Mouse (Mus musculus): ENCODE measurements around the gene Cfap74. TPM values are rescaled to one million over a fixed set of nuclear protein-coding genes. Genes with fewer than 3 reads are reported as not detected.
"Not testable (repeated sequence)": the region's sequence is repeated elsewhere in the genome, so short reads cannot be mapped to it uniquely, and the experiment has no call there.

Cfap74 gene
- total RNA-seq, 2 experiments from 2014 or later, result 0.55 to 0.66 TPM

- DNase-seq (ENCODE audit: low spot score), result peak; percentile 81
Measured at GRCm38 (mm10) chr4:155468952-155469351, 60.0 kb downstream of the Cfap74 start, which contains the start of gene Tmem52. TSS of gene Tmem52 (plus strand) at chr4:155469114.

GRCm38 (mm10) chr4:155469590-155470262 lies 60.7 kb downstream of the Cfap74 start:
- peak; percentile 92 for DNase-seq (ENCODE audit: low spot score)

GRCm38 (mm10) chr4:155470263-155470953 lies 61.4 kb downstream of the Cfap74 start:
- DNase-seq (ENCODE audit: low spot score), result no peak

- DNase-seq (ENCODE audit: low spot score), result no peak
Measured at GRCm38 (mm10) chr4:155470997-155471396, 62.0 kb downstream of the Cfap74 start.

GRCm38 (mm10) chr4:155471406-155471805 lies 62.4 kb downstream of the Cfap74 start:
- DNase-seq (ENCODE audit: low spot score), result no peak

- DNase-seq (ENCODE audit: low spot score), result peak; percentile 74
Measured at GRCm38 (mm10) chr4:155472716-155473290, 63.8 kb downstream of the Cfap74 start.

- peak; percentile 86 for DNase-seq (ENCODE audit: low spot score)
Measured at GRCm38 (mm10) chr4:155473319-155473718, 64.3 kb downstream of the Cfap74 start.

GRCm38 (mm10) chr4:155473796-155474195 lies 64.8 kb downstream of the Cfap74 start:
- not testable (repeated sequence) for DNase-seq (ENCODE audit: low spot score)

GRCm38 (mm10) chr4:155481381-155482124 lies 72.6 kb downstream of the Cfap74 start:
- DNase-seq (ENCODE audit: low spot score), result peak; percentile 84

GRCm38 (mm10) chr4:155482125-155482480 lies 73.1 kb downstream of the Cfap74 start:
- no peak for DNase-seq (ENCODE audit: low spot score)

- no peak for DNase-seq (ENCODE audit: low spot score)
Measured at GRCm38 (mm10) chr4:155482733-155483540, 73.9 kb downstream of the Cfap74 start.

- no peak for DNase-seq (ENCODE audit: low spot score)
Measured at GRCm38 (mm10) chr4:155485521-155485920, 76.5 kb downstream of the Cfap74 start.

GRCm38 (mm10) chr4:155487746-155488145 lies 78.8 kb downstream of the Cfap74 start:
- DNase-seq (ENCODE audit: low spot score), result no peak

GRCm38 (mm10) chr4:155488232-155489025 lies 79.4 kb downstream of the Cfap74 start:
- DNase-seq (ENCODE audit: low spot score), result peak; percentile 51

- no peak for DNase-seq (ENCODE audit: low spot score)
Measured at GRCm38 (mm10) chr4:155489101-155489970, 80.3 kb downstream of the Cfap74 start.

GRCm38 (mm10) chr4:155490456-155490855 lies 81.5 kb downstream of the Cfap74 start:
- DNase-seq (ENCODE audit: low spot score), result no peak

GRCm38 (mm10) chr4:155490990-155491504 lies 82.1 kb downstream of the Cfap74 start, which contains the start of gene Gnb1:
TSS of gene Gnb1 (plus strand) at chr4:155491361.
- peak; percentile 94 for DNase-seq (ENCODE audit: low spot score)

GRCm38 (mm10) chr4:155491529-155492130 lies 82.6 kb downstream of the Cfap74 start:
- DNase-seq (ENCODE audit: low spot score), result no peak

All from gastrocnemius, adult 18-20 months (tissue).